Mouse (Mus musculus) cortical plate, adult 2 months (tissue): ENCODE measurements around the gene Pitpnb.
A peak's percentile ranks its signal among the peaks of the same experiment; 100 is the strongest.

Source experiments
- CTCF ChIP-seq: fragments of 200-500 bp; IDR thresholded peaks from 2 replicates; pipeline ENCODE4 v1.5.1; 2011; ENCODE audit warnings: mild to moderate bottlenecking, control low read depth, low read length; ENCODE audit not compliant: insufficient read depth; ENCODE audit errors: extremely low read depth
- POLR2A ChIP-seq: fragments of 200-500 bp; IDR thresholded peaks from 2 replicates; pipeline ENCODE4 v1.6.1; 2011; ENCODE audit warnings: mild to moderate bottlenecking, low read length, control low read depth; ENCODE audit not compliant: insufficient read depth; ENCODE audit errors: extremely low read depth

- TF ChIP-seq CTCF (0 out of 2 replicates have a peak, but pooled peaks have one; percentile 0), POLR2A (no peak)
These were observed 85.5 kb downstream of the Pitpnb start for GRCm38 (mm10) chr5:111416048-111416447.
